Mouse (Mus musculus) neural tube, embryonic 11.5 days (tissue): Measurements from ENCODE around the gene Ctsa. TPM values are rescaled to one million over a fixed set of nuclear protein-coding genes. Genes with fewer than 3 reads are reported as not detected.
A peak's percentile ranks its signal among the peaks of the same experiment; 100 is the strongest.

Experiments
- ATAC-seq: fragments of 200-750 bp; cut with Nextera tagmentation; 2 replicates; pipeline ENCODE4 v1.8.0; 2017; ENCODE audit warnings: moderate number of reproducible peaks, mild to moderate bottlenecking, moderate TSS enrichment, moderate library complexity; ENCODE audit not compliant: insufficient read depth, low FRiP score, low TSS enrichment
- DNase-seq: peaks from one replicate; pipeline ENCODE4 v3.0.0-alpha.2; 2015; ENCODE audit warnings: low spot score
- H3K27ac ChIP-seq: fragments of 300-500 bp; sonication (generic); 2 replicates; pipeline ENCODE4 v1.5.1; 2014; ENCODE audit warnings: low read depth, mild to moderate bottlenecking, low read length
- H3K27me3 ChIP-seq: fragments of 300-500 bp; sonication (generic); 2 replicates; pipeline ENCODE4 v1.6.1; 2014; ENCODE audit warnings: mild to moderate bottlenecking, low read length, mixed read lengths; ENCODE audit not compliant: control insufficient read depth, insufficient read depth
- H3K36me3 ChIP-seq: fragments of 300-500 bp; sonication (generic); 2 replicates; pipeline ENCODE4 v1.6.1; 2014; ENCODE audit warnings: mild to moderate bottlenecking, low read length, moderate library complexity, mixed read lengths; ENCODE audit not compliant: control insufficient read depth, insufficient read depth
- H3K4me1 ChIP-seq: fragments of 300-500 bp; sonication (generic); 2 replicates; pipeline ENCODE4 v1.6.1; 2014; ENCODE audit warnings: low read length, mixed read lengths; ENCODE audit not compliant: control insufficient read depth, insufficient read depth
- H3K4me2 ChIP-seq: fragments of 300-500 bp; sonication (generic); 2 replicates; pipeline ENCODE4 v1.6.1; 2014; ENCODE audit warnings: low read depth, mild to moderate bottlenecking, moderate library complexity
- H3K4me3 ChIP-seq: fragments of 300-500 bp; sonication (generic); 2 replicates; pipeline ENCODE4 v1.5.1; 2014; ENCODE audit warnings: low read depth, low read length
- H3K9ac ChIP-seq: fragments of 300-500 bp; sonication (generic); 2 replicates; pipeline ENCODE4 v1.6.1; 2014; ENCODE audit warnings: mild to moderate bottlenecking, low read length
- H3K9me3 ChIP-seq: fragments of 300-500 bp; sonication (generic); 2 replicates; pipeline ENCODE4 v1.6.1; 2016; ENCODE audit warnings: low read length; ENCODE audit not compliant: control insufficient read depth
- WGBS: fragments of 180-500 bp; shearing (Covaris S2); extraction: QIAGEN DNeasy Blood & Tissue Kit; methylation state at CpG from one replicate; pipeline ENCODE4 v1.1.7; 2014; 5-methylcytosine and 5-hydroxymethylcytosine counted together
- polyA plus RNA-seq: library from polyadenylated mRNA; unstranded; fragments of >200 nt; fragmentation: Nextera tagmentation; extraction: Ambion mirVana; gene quantifications from 2 replicates; pipeline ENCODE4 v1.2.1, GENCODE M21; 2014

Gene Ctsa
- 87.9 and 88.6 TPM in 2 replicates for polyA plus RNA-seq

GRCm38 (mm10) chr2:164832748-164833301 is at the start of gene Ctsa:
Ctsa (plus strand) TSS chr2:164832873.
- 1% methylated on average over 35 of the region's 35 CpGs for WGBS
- no peaks in the 10 kb centered on the region for H3K27me3 ChIP-seq
- peaks cover 16% of the 10 kb centered on the region for H3K4me1 ChIP-seq
- H3K27ac ChIP-seq = peak within 1 kb of the TSS; percentile 54; the same call in 1 of the 2 replicates
- H3K9ac ChIP-seq = peak within 1 kb of the TSS; percentile 66
- ATAC-seq (peak; percentile 60), DNase-seq (peak; percentile 81)
- no peaks in the 10 kb centered on the region for H3K9me3 ChIP-seq
- peak within 1 kb of the TSS; percentile 49 for H3K4me3 ChIP-seq
- no peaks in the 10 kb centered on the region for H3K36me3 ChIP-seq
- H3K4me2 ChIP-seq = peak within 1 kb of the TSS; percentile 97

GRCm38 (mm10) chr2:164783926-164784581 is 48.6 kb upstream of the Ctsa start:
- no peaks in the 10 kb centered on the region for H3K9me3 ChIP-seq
- no peak overlapping the region for H3K4me3 ChIP-seq
- no peak overlapping the region for H3K27ac ChIP-seq
- no peak overlapping the region for H3K9ac ChIP-seq
- H3K27me3 ChIP-seq = no peaks in the 10 kb centered on the region
- no peak for ATAC-seq
- H3K4me2 ChIP-seq = no peak overlapping the region
- no peaks in the 10 kb centered on the region for H3K4me1 ChIP-seq
- DNase-seq = no peak
- 75% methylated on average over 7 of the region's 7 CpGs for WGBS
- H3K36me3 ChIP-seq = no peaks in the 10 kb centered on the region

GRCm38 (mm10) chr2:164784869-164785420 is 47.7 kb upstream of the Ctsa start:
- Histone ChIP-seq H3K9me3 (no peaks in the 10 kb centered on the region), H3K27me3 (no peaks in the 10 kb centered on the region), H3K9ac (peak overlapping the region; percentile 72), H3K27ac (no peak overlapping the region), H3K4me1 (no peaks in the 10 kb centered on the region), H3K4me3 (peak overlapping the region; percentile 61), H3K4me2 (peak overlapping the region; percentile 81), H3K36me3 (no peaks in the 10 kb centered on the region)
- 16% methylated on average over 7 of the region's 7 CpGs for WGBS
- DNase-seq = no peak
- no peak for ATAC-seq

GRCm38 (mm10) chr2:164785481-164786387 is 46.9 kb upstream of the Ctsa start, which contains the start of gene Snx21:
Snx21 (plus strand) TSS chr2:164785823.
- Histone ChIP-seq H3K4me2 (peak within 1 kb of the TSS; percentile 81), H3K4me1 (no peaks in the 10 kb centered on the region), H3K27me3 (no peaks in the 10 kb centered on the region), H3K27ac (peak within 1 kb of the TSS; percentile 62), H3K9me3 (no peaks in the 10 kb centered on the region), H3K4me3 (peak within 1 kb of the TSS; percentile 61), H3K9ac (peak within 1 kb of the TSS; percentile 72), H3K36me3 (no peaks in the 10 kb centered on the region)
- WGBS = under 1% methylated on average over 68 of the region's 89 CpGs
- ATAC-seq (peak; percentile 91), DNase-seq (peak; percentile 90)

GRCm38 (mm10) chr2:164786388-164786885 is 46.2 kb upstream of the Ctsa start:
- Histone ChIP-seq H3K4me3 (peak overlapping the region; percentile 61), H3K27me3 (no peaks in the 10 kb centered on the region), H3K9me3 (no peaks in the 10 kb centered on the region), H3K4me1 (no peaks in the 10 kb centered on the region), H3K27ac (no peak overlapping the region), H3K4me2 (peak overlapping the region; percentile 81), H3K36me3 (no peaks in the 10 kb centered on the region), H3K9ac (peak overlapping the region; percentile 72)
- WGBS = 10% methylated on average over 15 of the region's 15 CpGs
- DNase-seq (peak; percentile 28), ATAC-seq (no peak)

GRCm38 (mm10) chr2:164787032-164787431 is 45.6 kb upstream of the Ctsa start:
- Histone ChIP-seq H3K4me1 (no peaks in the 10 kb centered on the region), H3K27me3 (no peaks in the 10 kb centered on the region), H3K36me3 (0 out of 2 replicates have a peak, but pooled peaks cover 2% of the 10 kb centered on the region), H3K4me3 (no peak overlapping the region), H3K27ac (no peak overlapping the region), H3K4me2 (peak overlapping the region; percentile 81; the same call in 1 of the 2 replicates), H3K9ac (no peak overlapping the region), H3K9me3 (no peaks in the 10 kb centered on the region)
- no peak for DNase-seq
- WGBS = 85% methylated on average over 3 of the region's 3 CpGs
- ATAC-seq = no peak

GRCm38 (mm10) chr2:164787779-164788178 is 44.9 kb upstream of the Ctsa start:
- 86% methylated on average over 10 of the region's 10 CpGs for WGBS
- Histone ChIP-seq H3K4me1 (no peaks in the 10 kb centered on the region), H3K9ac (no peak overlapping the region), H3K4me3 (no peak overlapping the region), H3K4me2 (no peak overlapping the region), H3K9me3 (no peaks in the 10 kb centered on the region), H3K27me3 (no peaks in the 10 kb centered on the region), H3K36me3 (peaks cover 2% of the 10 kb centered on the region; the same call in 1 of the 2 replicates), H3K27ac (no peak overlapping the region)
- DNase-seq = no peak
- no peak for ATAC-seq

- H3K4me2 ChIP-seq = no peak overlapping the region
- no peak overlapping the region for H3K27ac ChIP-seq
- H3K27me3 ChIP-seq = no peaks in the 10 kb centered on the region
- no peaks in the 10 kb centered on the region for H3K4me1 ChIP-seq
- H3K9ac ChIP-seq = no peak overlapping the region
- 81% methylated on average over 4 of the region's 4 CpGs for WGBS
- H3K9me3 ChIP-seq = no peaks in the 10 kb centered on the region
- no peak overlapping the region for H3K4me3 ChIP-seq
- peaks cover 2% of the 10 kb centered on the region; the same call in 1 of the 2 replicates for H3K36me3 ChIP-seq
- ATAC-seq = no peak
- DNase-seq = no peak
Measured at GRCm38 (mm10) chr2:164788411-164788810, 44.3 kb upstream of the Ctsa start.
